Mouse (Mus musculus) cerebellum, adult 11 months (tissue): ENCODE measurements at regions not wholly inside any gene's neighbourhood (a gene's known extent, or its start where the extent isn't known, plus 50 kb on each side); places are given as distances from the start of the nearest gene placed in this dataset.

Source experiments
- DNase-seq: peaks from one replicate; pipeline ENCODE4 v3.0.0; 2022

GRCm38 (mm10) chr8:127757396-127757795 lies 601.0 kb upstream of the Nrp1 start:
- no peak for DNase-seq

GRCm38 (mm10) chr8:127759906-127760305 lies 598.5 kb upstream of the Nrp1 start:
- DNase-seq, result no peak

GRCm38 (mm10) chr8:127765199-127765598 lies 593.2 kb upstream of the Nrp1 start:
- no peak for DNase-seq

- no peak for DNase-seq
Measured at GRCm38 (mm10) chr8:127768311-127768710, 590.1 kb upstream of the Nrp1 start.

GRCm38 (mm10) chr8:127769651-127770050 lies 588.8 kb upstream of the Nrp1 start:
- DNase-seq, result no peak

- DNase-seq, result no peak
Measured at GRCm38 (mm10) chr8:127771781-127772180, 586.6 kb upstream of the Nrp1 start.

- no peak for DNase-seq
Measured at GRCm38 (mm10) chr8:127772415-127772814, 586.0 kb upstream of the Nrp1 start.

- no peak for DNase-seq
Measured at GRCm38 (mm10) chr8:127772917-127773316, 585.5 kb upstream of the Nrp1 start.

GRCm38 (mm10) chr8:127774642-127775041 lies 583.8 kb upstream of the Nrp1 start:
- no peak for DNase-seq

GRCm38 (mm10) chr8:127775160-127775559 lies 583.2 kb upstream of the Nrp1 start:
- no peak for DNase-seq

- no peak for DNase-seq
Measured at GRCm38 (mm10) chr8:127775747-127776146, 582.7 kb upstream of the Nrp1 start.

- DNase-seq, result no peak
Measured at GRCm38 (mm10) chr8:127778352-127779020, 579.9 kb upstream of the Nrp1 start.

- no peak for DNase-seq
Measured at GRCm38 (mm10) chr8:127779021-127779689, 579.2 kb upstream of the Nrp1 start.

- no peak for DNase-seq
Measured at GRCm38 (mm10) chr8:127780596-127780995, 577.8 kb upstream of the Nrp1 start.

- DNase-seq, result no peak
Measured at GRCm38 (mm10) chr8:127781011-127781410, 577.4 kb upstream of the Nrp1 start.

- no peak for DNase-seq
Measured at GRCm38 (mm10) chr8:127792611-127793010, 565.8 kb upstream of the Nrp1 start.

- no peak for DNase-seq
Measured at GRCm38 (mm10) chr8:127799849-127800471, 558.4 kb upstream of the Nrp1 start.

GRCm38 (mm10) chr8:127802136-127802535 lies 556.3 kb upstream of the Nrp1 start:
- no peak for DNase-seq

GRCm38 (mm10) chr8:127802661-127803333 lies 555.6 kb upstream of the Nrp1 start:
- no peak for DNase-seq

GRCm38 (mm10) chr8:127809203-127810155 lies 548.9 kb upstream of the Nrp1 start:
- DNase-seq, result no peak

- DNase-seq, result no peak
Measured at GRCm38 (mm10) chr8:127811338-127811737, 547.1 kb upstream of the Nrp1 start.

GRCm38 (mm10) chr8:127814785-127815523 lies 543.5 kb upstream of the Nrp1 start:
- DNase-seq, result no peak
